Mouse (Mus musculus): ENCODE measurements around the gene Chpf. TPM values are rescaled to one million over a fixed set of nuclear protein-coding genes. Genes with fewer than 3 reads are reported as not detected.

The Chpf gene
- polyA plus RNA-seq, 1 experiment from 2014 or later = 38.4 TPM

GRCm38 (mm10) chr1:75477264-75477965 lies 1.7 kb downstream of the Chpf start:
- WGBS = 17% methylated on average over 35 of the region's 35 CpGs
- H3K4me3 ChIP-seq (ENCODE audit: low read depth, low read length) = peak overlapping the region; percentile 77; the same call in 1 of the 2 replicates
- H3K27me3 ChIP-seq (ENCODE audit: control insufficient read depth, insufficient read depth, low read length) = no peaks in the 10 kb centered on the region
- peaks cover 16% of the 10 kb centered on the region for H3K4me1 ChIP-seq (ENCODE audit: control insufficient read depth, insufficient read depth, low read length)
- H3K9ac ChIP-seq (replicated peaks; ENCODE audit: low read depth, low read length) = no peak overlapping the region
- no peaks in the 10 kb centered on the region for H3K9me3 ChIP-seq (ENCODE audit: control insufficient read depth, low read depth, low read length)
- peak overlapping the region; percentile 62 for H3K4me2 ChIP-seq (replicated peaks; ENCODE audit: low read depth, low read length)
- H3K36me3 ChIP-seq (ENCODE audit: control insufficient read depth, insufficient read depth, low read length) = peaks cover 25% of the 10 kb centered on the region
- no peak overlapping the region for H3K27ac ChIP-seq (ENCODE audit: low read length)
- ATAC-seq (ENCODE audit: insufficient number of reproducible peaks, insufficient read depth, low FRiP score, low read depth) = no peak

GRCm38 (mm10) chr1:75476441-75476840 lies 2.7 kb downstream of the Chpf start:
- no peak for ATAC-seq (ENCODE audit: insufficient number of reproducible peaks, insufficient read depth, low FRiP score, low read depth)
- Histone ChIP-seq H3K27ac (ENCODE audit: low read length) (no peak overlapping the region), H3K36me3 (ENCODE audit: control insufficient read depth, insufficient read depth, low read length) (peaks cover 25% of the 10 kb centered on the region), H3K9me3 (ENCODE audit: control insufficient read depth, low read depth, low read length) (no peaks in the 10 kb centered on the region), H3K4me1 (ENCODE audit: control insufficient read depth, insufficient read depth, low read length) (peaks cover 16% of the 10 kb centered on the region), H3K4me2 (replicated peaks; ENCODE audit: low read depth, low read length) (no peak overlapping the region), H3K9ac (replicated peaks; ENCODE audit: low read depth, low read length) (no peak overlapping the region), H3K27me3 (ENCODE audit: control insufficient read depth, insufficient read depth, low read length) (no peaks in the 10 kb centered on the region), H3K4me3 (ENCODE audit: low read depth, low read length) (no peak overlapping the region)
- WGBS = 97% methylated on average over 11 of the region's 11 CpGs

GRCm38 (mm10) chr1:75469287-75469825 lies 9.8 kb downstream of the Chpf start:
- WGBS = 76% methylated on average over 17 of the region's 17 CpGs
- no peaks in the 10 kb centered on the region for H3K27me3 ChIP-seq (ENCODE audit: control insufficient read depth, insufficient read depth, low read length)
- no peaks in the 10 kb centered on the region for H3K9me3 ChIP-seq (ENCODE audit: control insufficient read depth, low read depth, low read length)
- ATAC-seq (ENCODE audit: insufficient number of reproducible peaks, insufficient read depth, low FRiP score, low read depth) = no peak
- no peaks in the 10 kb centered on the region for H3K4me1 ChIP-seq (ENCODE audit: control insufficient read depth, insufficient read depth, low read length)
- H3K27ac ChIP-seq (ENCODE audit: low read length) = no peak overlapping the region
- H3K4me3 ChIP-seq (ENCODE audit: low read depth, low read length) = no peak overlapping the region
- H3K4me2 ChIP-seq (replicated peaks; ENCODE audit: low read depth, low read length) = no peak overlapping the region
- no peak overlapping the region for H3K9ac ChIP-seq (replicated peaks; ENCODE audit: low read depth, low read length)
- H3K36me3 ChIP-seq (ENCODE audit: control insufficient read depth, insufficient read depth, low read length) = peaks cover 2% of the 10 kb centered on the region; the same call in 1 of the 2 replicates

GRCm38 (mm10) chr1:75467215-75467927 lies 11.7 kb downstream of the Chpf start:
- Histone ChIP-seq H3K9ac (replicated peaks; ENCODE audit: low read depth, low read length) (no peak overlapping the region), H3K36me3 (ENCODE audit: control insufficient read depth, insufficient read depth, low read length) (no peaks in the 10 kb centered on the region), H3K4me2 (replicated peaks; ENCODE audit: low read depth, low read length) (no peak overlapping the region), H3K27ac (ENCODE audit: low read length) (no peak overlapping the region), H3K4me3 (ENCODE audit: low read depth, low read length) (no peak overlapping the region), H3K4me1 (ENCODE audit: control insufficient read depth, insufficient read depth, low read length) (no peaks in the 10 kb centered on the region), H3K27me3 (ENCODE audit: control insufficient read depth, insufficient read depth, low read length) (no peaks in the 10 kb centered on the region), H3K9me3 (ENCODE audit: control insufficient read depth, low read depth, low read length) (no peaks in the 10 kb centered on the region)
- peak; percentile 88 for ATAC-seq (ENCODE audit: insufficient number of reproducible peaks, insufficient read depth, low FRiP score, low read depth)
- WGBS = 8% methylated on average over 14 of the region's 14 CpGs

- no peak overlapping the region for H3K9ac ChIP-seq (replicated peaks; ENCODE audit: low read depth, low read length)
- H3K9me3 ChIP-seq (ENCODE audit: control insufficient read depth, low read depth, low read length) = no peaks in the 10 kb centered on the region
- H3K27me3 ChIP-seq (ENCODE audit: control insufficient read depth, insufficient read depth, low read length) = no peaks in the 10 kb centered on the region
- WGBS = 79% methylated on average over 5 of the region's 5 CpGs
- H3K27ac ChIP-seq (ENCODE audit: low read length) = no peak overlapping the region
- H3K4me1 ChIP-seq (ENCODE audit: control insufficient read depth, insufficient read depth, low read length) = peaks cover 5% of the 10 kb centered on the region
- ATAC-seq (ENCODE audit: insufficient number of reproducible peaks, insufficient read depth, low FRiP score, low read depth) = no peak
- H3K4me3 ChIP-seq (ENCODE audit: low read depth, low read length) = no peak overlapping the region
- no peak overlapping the region for H3K4me2 ChIP-seq (replicated peaks; ENCODE audit: low read depth, low read length)
- no peaks in the 10 kb centered on the region for H3K36me3 ChIP-seq (ENCODE audit: control insufficient read depth, insufficient read depth, low read length)
Observed at GRCm38 (mm10) chr1:75463652-75464204, 15.4 kb downstream of the Chpf start.

- no peak overlapping the region for H3K4me3 ChIP-seq (ENCODE audit: low read depth, low read length)
- no peaks in the 10 kb centered on the region for H3K36me3 ChIP-seq (ENCODE audit: control insufficient read depth, insufficient read depth, low read length)
- no peaks in the 10 kb centered on the region for H3K27me3 ChIP-seq (ENCODE audit: control insufficient read depth, insufficient read depth, low read length)
- H3K9ac ChIP-seq (replicated peaks; ENCODE audit: low read depth, low read length) = no peak overlapping the region
- ATAC-seq (ENCODE audit: insufficient number of reproducible peaks, insufficient read depth, low FRiP score, low read depth) = no peak
- no peak overlapping the region for H3K4me2 ChIP-seq (replicated peaks; ENCODE audit: low read depth, low read length)
- no peak overlapping the region for H3K27ac ChIP-seq (ENCODE audit: low read length)
- WGBS = 43% methylated on average over 1 of the region's 1 CpGs
- peaks cover 11% of the 10 kb centered on the region for H3K4me1 ChIP-seq (ENCODE audit: control insufficient read depth, insufficient read depth, low read length)
- H3K9me3 ChIP-seq (ENCODE audit: control insufficient read depth, low read depth, low read length) = no peaks in the 10 kb centered on the region
Observed at GRCm38 (mm10) chr1:75462636-75463035, 16.5 kb downstream of the Chpf start.

GRCm38 (mm10) chr1:75460297-75460696 lies 18.8 kb downstream of the Chpf start:
- H3K9me3 ChIP-seq (ENCODE audit: control insufficient read depth, low read depth, low read length) = no peaks in the 10 kb centered on the region
- no peak overlapping the region for H3K4me2 ChIP-seq (replicated peaks; ENCODE audit: low read depth, low read length)
- no peaks in the 10 kb centered on the region for H3K27me3 ChIP-seq (ENCODE audit: control insufficient read depth, insufficient read depth, low read length)
- H3K27ac ChIP-seq (ENCODE audit: low read length) = no peak overlapping the region
- WGBS = 62% methylated on average over 7 of the region's 7 CpGs
- no peak for ATAC-seq (ENCODE audit: insufficient number of reproducible peaks, insufficient read depth, low FRiP score, low read depth)
- H3K9ac ChIP-seq (replicated peaks; ENCODE audit: low read depth, low read length) = no peak overlapping the region
- no peak overlapping the region for H3K4me3 ChIP-seq (ENCODE audit: low read depth, low read length)
- H3K36me3 ChIP-seq (ENCODE audit: control insufficient read depth, insufficient read depth, low read length) = no peaks in the 10 kb centered on the region
- H3K4me1 ChIP-seq (ENCODE audit: control insufficient read depth, insufficient read depth, low read length) = peaks cover 17% of the 10 kb centered on the region

GRCm38 (mm10) chr1:75458789-75459684 lies 20.1 kb downstream of the Chpf start:
- Histone ChIP-seq H3K36me3 (ENCODE audit: control insufficient read depth, insufficient read depth, low read length) (no peaks in the 10 kb centered on the region), H3K27me3 (ENCODE audit: control insufficient read depth, insufficient read depth, low read length) (no peaks in the 10 kb centered on the region), H3K4me2 (replicated peaks; ENCODE audit: low read depth, low read length) (peak overlapping the region; percentile 59), H3K9me3 (ENCODE audit: control insufficient read depth, low read depth, low read length) (no peaks in the 10 kb centered on the region), H3K27ac (ENCODE audit: low read length) (peak overlapping the region; percentile 46; the same call in 1 of the 2 replicates), H3K4me1 (ENCODE audit: control insufficient read depth, insufficient read depth, low read length) (peaks cover 17% of the 10 kb centered on the region), H3K4me3 (ENCODE audit: low read depth, low read length) (peak overlapping the region; percentile 30), H3K9ac (replicated peaks; ENCODE audit: low read depth, low read length) (no peak overlapping the region; the same call in 1 of the 2 replicates)
- WGBS = 12% methylated on average over 23 of the region's 23 CpGs
- peak; percentile 31; the same call in 1 of the 2 replicates for ATAC-seq (ENCODE audit: insufficient number of reproducible peaks, insufficient read depth, low FRiP score, low read depth)

Data from stomach, embryonic 14.5 days (tissue).